Mouse (Mus musculus) naive thymus-derived CD4-positive, alpha-beta T cell, adult 2 months (primary cell): ENCODE data around the gene Mrgprf.

Experiments used
- DNase-seq: peaks from one replicate; pipeline ENCODE4 v3.0.0-alpha.2; 2011; ENCODE audit warnings: low read depth

The Mrgprf gene

GRCm38 (mm10) chr7:145301008-145301340, 346 bp downstream of the Mrgprf start:
- no peak for DNase-seq

- DNase-seq = no peak
Observed at GRCm38 (mm10) chr7:145301341-145302005, 845 bp downstream of the Mrgprf start.

GRCm38 (mm10) chr7:145302488-145303285, 2.1 kb downstream of the Mrgprf start:
- DNase-seq = no peak

- DNase-seq = no peak
Observed at GRCm38 (mm10) chr7:145304153-145304552, 3.5 kb downstream of the Mrgprf start.

- DNase-seq = no peak
Observed at GRCm38 (mm10) chr7:145307636-145308035, 7.0 kb downstream of the Mrgprf start.

- no peak for DNase-seq
Observed at GRCm38 (mm10) chr7:145308061-145308675, 7.5 kb downstream of the Mrgprf start.

GRCm38 (mm10) chr7:145308866-145309265, 8.2 kb downstream of the Mrgprf start:
- DNase-seq = no peak

GRCm38 (mm10) chr7:145309877-145310276, 9.2 kb downstream of the Mrgprf start:
- DNase-seq = no peak

GRCm38 (mm10) chr7:145310526-145310925, 9.9 kb downstream of the Mrgprf start:
- DNase-seq = no peak

- no peak for DNase-seq
Observed at GRCm38 (mm10) chr7:145312137-145312536, 11.5 kb downstream of the Mrgprf start.

GRCm38 (mm10) chr7:145314785-145315411, 14.3 kb downstream of the Mrgprf start, which contains the start of gene Mrgprd:
TSS of gene Mrgprd (plus strand) at chr7:145314835.
- DNase-seq = no peak

- no peak for DNase-seq
Observed at GRCm38 (mm10) chr7:145317522-145317921, 16.9 kb downstream of the Mrgprf start.

GRCm38 (mm10) chr7:145319481-145319880, 18.9 kb downstream of the Mrgprf start:
- DNase-seq = no peak

- no peak for DNase-seq
Observed at GRCm38 (mm10) chr7:145323607-145324006, 23.0 kb downstream of the Mrgprf start.

GRCm38 (mm10) chr7:145325697-145326096, 25.1 kb downstream of the Mrgprf start:
- DNase-seq = no peak

- no peak for DNase-seq
Observed at GRCm38 (mm10) chr7:145329982-145330381, 29.4 kb downstream of the Mrgprf start.

- no peak for DNase-seq
Observed at GRCm38 (mm10) chr7:145330641-145331040, 30.0 kb downstream of the Mrgprf start.

GRCm38 (mm10) chr7:145332376-145333041, 31.9 kb downstream of the Mrgprf start:
- no peak for DNase-seq

- DNase-seq = no peak
Observed at GRCm38 (mm10) chr7:145333936-145334335, 33.3 kb downstream of the Mrgprf start.

- no peak for DNase-seq
Observed at GRCm38 (mm10) chr7:145334428-145335027, 33.9 kb downstream of the Mrgprf start.

- no peak for DNase-seq
Observed at GRCm38 (mm10) chr7:145335199-145335598, 34.6 kb downstream of the Mrgprf start.
